Mouse (Mus musculus): ENCODE measurements around the gene Prps1l3. TPM values are rescaled to one million over a fixed set of nuclear protein-coding genes. Genes with fewer than 3 reads are reported as not detected.

The Prps1l3 gene
- polyA plus RNA-seq, 1 experiment from 2014 or later: 68.2 TPM

Other genes with a start within 250 kb of the Prps1l3 start
- 0.30 and 0.45 TPM in 2 replicates for gene Slc25a21, start 32.9 kb upstream of the Prps1l3 start, polyA plus RNA-seq (2015; fragmentation: Nextera tagmentation; extraction: Ambion mirVana)
- 8.6 and 8.7 TPM in 2 replicates for gene Mipol1, start within 50 bp of the Prps1l3 start, polyA plus RNA-seq (2015; fragmentation: Nextera tagmentation; extraction: Ambion mirVana)

Data from lung, embryonic 16.5 days (tissue).